Mouse (Mus musculus) hindbrain, postnatal 0 days (tissue): ENCODE data around the gene Prodh2. TPM values are rescaled to one million over a fixed set of nuclear protein-coding genes. Genes with fewer than 3 reads are reported as not detected.
A peak's percentile ranks its signal among the peaks of the same experiment; 100 is the strongest.

Experiments used
- ATAC-seq: fragments of 200-750 bp; cut with Nextera tagmentation; 2 replicates; pipeline ENCODE4 v1.8.0; 2017; ENCODE audit warnings: mild to moderate bottlenecking, moderate TSS enrichment, moderate library complexity
- DNase-seq: peaks from one replicate; pipeline ENCODE4 v3.0.0-alpha.2; 2015; ENCODE audit warnings: low spot score
- H3K27ac ChIP-seq: fragments of 300-500 bp; sonication (generic); 2 replicates; pipeline ENCODE4 v1.5.1; 2014; ENCODE audit warnings: mild to moderate bottlenecking
- H3K27me3 ChIP-seq: fragments of 300-500 bp; sonication (generic); 2 replicates; pipeline ENCODE4 v1.6.1; 2014; ENCODE audit warnings: low read length, mixed read lengths; ENCODE audit not compliant: insufficient read depth
- H3K36me3 ChIP-seq: fragments of 300-500 bp; sonication (generic); 2 replicates; pipeline ENCODE4 v1.6.1; 2014; ENCODE audit warnings: low read length, mixed read lengths; ENCODE audit not compliant: insufficient read depth
- H3K4me1 ChIP-seq: fragments of 300-500 bp; sonication (generic); 2 replicates; pipeline ENCODE4 v1.6.1; 2014; ENCODE audit warnings: antibody characterized with exemption, low read length, mixed read lengths; ENCODE audit not compliant: insufficient read depth
- H3K4me2 ChIP-seq: fragments of 300-500 bp; sonication (generic); 2 replicates; pipeline ENCODE4 v1.6.1; 2014; ENCODE audit warnings: low read depth, mild to moderate bottlenecking, low read length, moderate library complexity, mixed read lengths
- H3K4me3 ChIP-seq: fragments of 300-500 bp; sonication (generic); 2 replicates; pipeline ENCODE4 v1.5.1; 2014; ENCODE audit warnings: low read length
- H3K9ac ChIP-seq: fragments of 300-500 bp; sonication (generic); replicated peaks from 2 replicates; pipeline ENCODE4 v1.6.1; 2014; ENCODE audit warnings: mild to moderate bottlenecking, low read length, moderate library complexity, mixed read lengths
- H3K9me3 ChIP-seq: fragments of 300-500 bp; sonication (generic); 2 replicates; pipeline ENCODE4 v1.6.1; 2016; ENCODE audit warnings: low read length, mixed read lengths
- CTCF ChIP-seq: IDR thresholded peaks from 2 replicates; pipeline ENCODE4 v1.5.1; 2016; ENCODE audit warnings: antibody characterized with exemption, control low read depth, low read depth
- WGBS: fragments of 180-500 bp; shearing (Covaris S2); extraction: QIAGEN DNeasy Blood & Tissue Kit; methylation state at CpG from one replicate; pipeline ENCODE4 v1.1.7; 2014; 5-methylcytosine and 5-hydroxymethylcytosine counted together
- polyA plus RNA-seq: library from polyadenylated mRNA; unstranded; fragments of >200 nt; fragmentation: Nextera tagmentation; extraction: Ambion mirVana; gene quantifications from 2 replicates; pipeline ENCODE4 v1.2.1, GENCODE M21; 2015
- total RNA-seq: library from RNA; depleted of rRNA; stranded (reverse); fragments of >200 nt; gene quantifications from 2 replicates; pipeline ENCODE4 v1.2.3, GENCODE M21; 2014

Gene Prodh2
- total and polyA plus RNA-seq, 2 experiments from 2014 or later = 0.24 TPM; not detected in 1

- no peak for TF ChIP-seq CTCF
- ATAC-seq (0 out of 2 replicates have a peak, but pooled peaks have one; percentile 30), DNase-seq (no peak)
- Histone ChIP-seq H3K27ac (no peak overlapping the region), H3K4me3 (no peak overlapping the region), H3K4me1 (no peaks in the 10 kb centered on the region; the same call in 1 of the 2 replicates), H3K4me2 (no peak overlapping the region), H3K9ac (no peak overlapping the region), H3K27me3 (no peaks in the 10 kb centered on the region), H3K36me3 (peaks cover 4% of the 10 kb centered on the region), H3K9me3 (no peaks in the 10 kb centered on the region)
- WGBS = 96% methylated on average over 7 of the region's 7 CpGs
Observed at GRCm38 (mm10) chr7:30540572-30540971, 47.1 kb downstream of the Prodh2 start.

GRCm38 (mm10) chr7:30544327-30544726 is 50.9 kb downstream of the Prodh2 start:
- H3K4me1 ChIP-seq = no peaks in the 10 kb centered on the region
- peaks cover 16% of the 10 kb centered on the region for H3K36me3 ChIP-seq
- ATAC-seq = no peak
- no peak for DNase-seq
- TF ChIP-seq CTCF = no peak
- H3K4me2 ChIP-seq = no peak overlapping the region
- H3K27ac ChIP-seq = no peak overlapping the region
- H3K9me3 ChIP-seq = no peaks in the 10 kb centered on the region
- 90% methylated on average over 2 of the region's 2 CpGs for WGBS
- H3K27me3 ChIP-seq = no peaks in the 10 kb centered on the region
- H3K4me3 ChIP-seq = no peak overlapping the region
- no peak overlapping the region for H3K9ac ChIP-seq

- 94% methylated on average over 1 of the region's 2 CpGs for WGBS
- no peak overlapping the region for H3K4me3 ChIP-seq
- no peak overlapping the region for H3K4me2 ChIP-seq
- no peaks in the 10 kb centered on the region for H3K27me3 ChIP-seq
- DNase-seq (no peak), ATAC-seq (no peak)
- TF ChIP-seq CTCF = no peak
- peaks cover 13% of the 10 kb centered on the region; the same call in 1 of the 2 replicates for H3K4me1 ChIP-seq
- H3K9ac ChIP-seq = no peak overlapping the region
- H3K36me3 ChIP-seq = peaks cover 13% of the 10 kb centered on the region; the same call in 1 of the 2 replicates
- H3K9me3 ChIP-seq = no peaks in the 10 kb centered on the region
- no peak overlapping the region for H3K27ac ChIP-seq
Observed at GRCm38 (mm10) chr7:30549880-30550279, 56.5 kb downstream of the Prodh2 start.

DNA sequence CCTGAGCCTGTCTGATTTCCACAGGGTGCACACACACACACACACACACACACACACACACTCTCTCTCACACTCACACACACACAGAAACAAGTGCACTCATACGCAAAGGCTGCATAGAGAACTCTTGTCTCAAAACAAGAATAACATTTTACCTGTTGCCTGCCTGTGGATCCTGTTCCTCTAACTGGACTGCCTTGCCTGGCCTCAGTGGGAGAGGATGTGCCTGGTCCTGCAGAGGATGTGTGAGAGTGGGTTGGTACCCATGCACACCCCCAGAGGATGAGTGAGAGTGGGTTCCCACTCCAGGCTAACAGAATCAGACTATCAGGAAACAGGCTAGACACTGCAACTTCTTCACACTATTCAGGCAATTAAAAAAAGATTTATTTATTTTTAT is 57.2 kb downstream of the Prodh2 start:
- WGBS = 95% methylated on average over 1 of the region's 1 CpGs
- no peak for ATAC-seq

GRCm38 (mm10) chr7:30551445-30552101 is 58.2 kb downstream of the Prodh2 start:
- DNase-seq = peak; percentile 83
- Histone ChIP-seq H3K27ac (peak overlapping the region; percentile 96), H3K9me3 (no peaks in the 10 kb centered on the region), H3K36me3 (peaks cover 21% of the 10 kb centered on the region), H3K4me3 (peak overlapping the region; percentile 65), H3K9ac (peak overlapping the region; percentile 63), H3K4me2 (peak overlapping the region; percentile 97), H3K4me1 (peaks cover 13% of the 10 kb centered on the region; the same call in 1 of the 2 replicates), H3K27me3 (no peaks in the 10 kb centered on the region)
- TF ChIP-seq CTCF = peak; percentile 63
- 1% methylated on average over 10 of the region's 10 CpGs for WGBS
- peak; percentile 68 for ATAC-seq

More for the DNA sequence above, 57.2 kb downstream of the Prodh2 start:
- Histone ChIP-seq H3K27ac (no peak overlapping the region), H3K4me2 (no peak overlapping the region), H3K4me1 (peaks cover 13% of the 10 kb centered on the region; the same call in 1 of the 2 replicates), H3K9ac (no peak overlapping the region), H3K4me3 (no peak overlapping the region), H3K36me3 (peaks cover 20% of the 10 kb centered on the region), H3K9me3 (no peaks in the 10 kb centered on the region), H3K27me3 (no peaks in the 10 kb centered on the region)
- DNase-seq = no peak
- no peak for TF ChIP-seq CTCF

GRCm38 (mm10) chr7:30552102-30553020 is 58.9 kb downstream of the Prodh2 start, which contains the start of the genes Hspb6 and Proser3:
Gene Hspb6, plus strand, starts transcription at chr7:30552178.
Gene Proser3, minus strand, starts transcription at chr7:30552299.
- Histone ChIP-seq H3K4me1 (peaks cover 13% of the 10 kb centered on the region; the same call in 1 of the 2 replicates), H3K9me3 (no peaks in the 10 kb centered on the region), H3K27ac (peak within 1 kb of the TSS; percentile 96), H3K4me3 (peak within 1 kb of the TSS; percentile 65), H3K36me3 (peaks cover 24% of the 10 kb centered on the region), H3K27me3 (no peaks in the 10 kb centered on the region), H3K4me2 (peak within 1 kb of the TSS; percentile 97), H3K9ac (peak within 1 kb of the TSS; percentile 63)
- ATAC-seq (peak; percentile 95), DNase-seq (peak; percentile 99)
- under 1% methylated on average over 44 of the region's 44 CpGs for WGBS
- peak; percentile 34; the same call in 1 of the 2 replicates for TF ChIP-seq CTCF
